8 mouse cellular contexts compared by ENCODE assay signal in genomic region chr14:41033135-41034110, GRCm38 (mm10). TPM values are rescaled to one million over a fixed set of nuclear protein-coding genes. Genes with fewer than 3 reads are reported as not detected.
A peak's percentile ranks its signal among the peaks of the same experiment; 100 is the strongest.
DNase-seq lines count a peak whose midpoint lies in the region; ATAC-seq lines count a peak whose summit lies in the region.

No protein-coding gene starts in this region.

- no peak overlapping the region for H3K27ac ChIP-seq in liver, embryonic 12.5 days
- no peak overlapping the region for H3K27ac ChIP-seq in intestine, embryonic 14.5 days (ENCODE audit: low read depth)
- H3K27ac ChIP-seq in midbrain, embryonic 15.5 days, result no peak overlapping the region

- H3K4me2 ChIP-seq in liver, embryonic 12.5 days, result no peak overlapping the region
- no peak overlapping the region for H3K4me2 ChIP-seq in intestine, embryonic 14.5 days (ENCODE audit: low read length)
- no peak overlapping the region for H3K4me2 ChIP-seq in midbrain, embryonic 15.5 days

- H3K9me3 ChIP-seq in liver, embryonic 12.5 days (replicated peaks), result no peaks in the 10 kb centered on the region
- no peaks in the 10 kb centered on the region for H3K9me3 ChIP-seq in intestine, embryonic 14.5 days (ENCODE audit: control insufficient read depth, low read length)
- no peaks in the 10 kb centered on the region for H3K9me3 ChIP-seq in midbrain, embryonic 15.5 days

- no peaks in the 10 kb centered on the region for H3K36me3 ChIP-seq in liver, embryonic 12.5 days
- H3K36me3 ChIP-seq in intestine, embryonic 14.5 days (ENCODE audit: control insufficient read depth, insufficient read depth, low read length), result no peaks in the 10 kb centered on the region
- H3K36me3 ChIP-seq in midbrain, embryonic 15.5 days (replicated peaks), result no peaks in the 10 kb centered on the region

- no peak overlapping the region for H3K4me3 ChIP-seq in liver, embryonic 12.5 days
- H3K4me3 ChIP-seq in intestine, embryonic 14.5 days (ENCODE audit: low read depth, low read length), result no peak overlapping the region
- no peak overlapping the region for H3K4me3 ChIP-seq in midbrain, embryonic 15.5 days

- peak; percentile 80 for DNase-seq in liver
- DNase-seq in cerebellum, postnatal 36 days, result peak; percentile 75
- DNase-seq in gastrocnemius, adult 8-10 months (ENCODE audit: low spot score in 2 of 2), result peak; percentile 52 to 61
- peak; percentile 83 for DNase-seq in intestine, embryonic 14.5 days (ENCODE audit: low spot score)
- DNase-seq in left cerebral cortex, postnatal 25 days (ENCODE audit: low spot score in 2 of 2), result peak; percentile 82 to 85
- DNase-seq in spleen, adult 18-20 months, result peak; percentile 53 to 74

- 52% methylated on average over 13 of the region's 13 CpGs for WGBS in liver, embryonic 12.5 days (ENCODE audit: insufficient replicate concordance)
- WGBS in intestine, embryonic 14.5 days, result 52% methylated on average over 13 of the region's 13 CpGs
- WGBS in midbrain, embryonic 15.5 days, result 53% methylated on average over 13 of the region's 13 CpGs

- no peak overlapping the region for H3K9ac ChIP-seq in liver, embryonic 12.5 days
- no peak overlapping the region for H3K9ac ChIP-seq in intestine, embryonic 14.5 days (ENCODE audit: low read length)
- H3K9ac ChIP-seq in midbrain, embryonic 15.5 days, result no peak overlapping the region

- H3K27me3 ChIP-seq in liver, embryonic 12.5 days (replicated peaks), result peaks cover 11% of the 10 kb centered on the region; the same call in 1 of the 2 replicates
- no peaks in the 10 kb centered on the region for H3K27me3 ChIP-seq in intestine, embryonic 14.5 days (replicated peaks; ENCODE audit: control insufficient read depth, insufficient read depth, low read length)
- H3K27me3 ChIP-seq in midbrain, embryonic 15.5 days (replicated peaks), result no peaks in the 10 kb centered on the region

- H3K4me1 ChIP-seq in liver, embryonic 12.5 days, result peaks cover 10% of the 10 kb centered on the region; the same call in 1 of the 2 replicates
- H3K4me1 ChIP-seq in intestine, embryonic 14.5 days (replicated peaks; ENCODE audit: control insufficient read depth, insufficient read depth, low read length), result no peaks in the 10 kb centered on the region
- no peaks in the 10 kb centered on the region for H3K4me1 ChIP-seq in midbrain, embryonic 15.5 days

- intact Hi-C loops in left cerebral cortex, postnatal 25 days (cut with DNase I), result loop anchor here (1.0 to 10.0 kb wide), 3 partner anchors 54 to 239 kb away; no protein-coding TSS in a partner anchor

- ATAC-seq in liver, embryonic 12.5 days, result no peak
- ATAC-seq in intestine, embryonic 14.5 days (replicated peaks; ENCODE audit: low FRiP score, low TSS enrichment, low read depth), result 0 out of 2 replicates have a peak, but pooled peaks have one; percentile 47
- peak; percentile 51 for ATAC-seq in midbrain, embryonic 15.5 days (replicated peaks)

RNA-seq across cellular contexts. Expression of gene Fam213a, which starts 19.8 kb away (rescaled TPM):
- 77.7 and 79.0 TPM in 2 replicates for polyA plus RNA-seq in liver, embryonic 12.5 days (2016; fragmentation: Nextera tagmentation; extraction: Ambion mirVana)
- 10 to 100 TPM; 25.1 to 33.3 (median 30.0) TPM for total RNA-seq in gastrocnemius, adult 8-10 months (2022)
- polyA plus RNA-seq in intestine, embryonic 14.5 days (2014; fragmentation: Nextera tagmentation; extraction: Ambion mirVana), result 46.3 and 46.4 TPM in 2 replicates
- total RNA-seq in left cerebral cortex, postnatal 25 days (2021), result 100 to 1,000 TPM; 115 to 120 TPM
- polyA plus RNA-seq in midbrain, embryonic 15.5 days (2015; fragmentation: Nextera tagmentation; extraction: Ambion mirVana), result 85.6 and 88.5 TPM in 2 replicates

RNA-seq across cellular contexts. Expression of gene Dydc2, which starts 35.6 kb away (rescaled TPM):
- polyA plus RNA-seq in liver, embryonic 12.5 days (2016; fragmentation: Nextera tagmentation; extraction: Ambion mirVana), result not detected in 2 replicates
- total RNA-seq in gastrocnemius, adult 8-10 months (2022), result not detected
- not detected in 2 replicates for polyA plus RNA-seq in intestine, embryonic 14.5 days (2014; fragmentation: Nextera tagmentation; extraction: Ambion mirVana)
- total RNA-seq in left cerebral cortex, postnatal 25 days (2021), result under 1 TPM; 0.62 to 0.85 TPM
- 0.95 and 1.4 TPM in 2 replicates for polyA plus RNA-seq in midbrain, embryonic 15.5 days (2015; fragmentation: Nextera tagmentation; extraction: Ambion mirVana)

RNA-seq across cellular contexts. Expression of gene Dydc1, which starts 39.3 kb away (rescaled TPM):
- not detected in 2 replicates for polyA plus RNA-seq in liver, embryonic 12.5 days (2016; fragmentation: Nextera tagmentation; extraction: Ambion mirVana)
- total RNA-seq in gastrocnemius, adult 8-10 months (2022), result not detected
- not detected in 2 replicates for polyA plus RNA-seq in intestine, embryonic 14.5 days (2014; fragmentation: Nextera tagmentation; extraction: Ambion mirVana)
- total RNA-seq in left cerebral cortex, postnatal 25 days (2021), result not detected
- polyA plus RNA-seq in midbrain, embryonic 15.5 days (2015; fragmentation: Nextera tagmentation; extraction: Ambion mirVana), result not detected in 2 replicates
